Mouse (Mus musculus) embryonic facial prominence, embryonic 12.5 days (tissue): ENCODE results near the gene Gm17018. TPM values are rescaled to one million over a fixed set of nuclear protein-coding genes. Genes with fewer than 3 reads are reported as not detected.

Source experiments
- ATAC-seq: fragments of 200-750 bp; cut with Nextera tagmentation; 2 replicates; pipeline ENCODE4 v1.8.0; 2017; ENCODE audit not compliant: insufficient number of reproducible peaks, insufficient read depth, low FRiP score, low TSS enrichment
- H3K27ac ChIP-seq: fragments of 300-500 bp; sonication (generic); 2 replicates; pipeline ENCODE4 v1.5.1; 2016; ENCODE audit warnings: mild to moderate bottlenecking
- H3K27me3 ChIP-seq: fragments of 300-500 bp; sonication (generic); 2 replicates; pipeline ENCODE4 v1.6.1; 2016; ENCODE audit warnings: mild to moderate bottlenecking, moderate library complexity
- H3K36me3 ChIP-seq: fragments of 300-500 bp; sonication (generic); 2 replicates; pipeline ENCODE4 v1.6.1; 2016; ENCODE audit warnings: mild to moderate bottlenecking
- H3K4me1 ChIP-seq: fragments of 300-500 bp; sonication (generic); 2 replicates; pipeline ENCODE4 v1.6.1; 2016
- H3K4me2 ChIP-seq: fragments of 300-500 bp; sonication (generic); replicated peaks from 2 replicates; pipeline ENCODE4 v1.6.1; 2016; ENCODE audit warnings: mild to moderate bottlenecking, moderate library complexity
- H3K4me3 ChIP-seq: fragments of 300-500 bp; sonication (generic); 2 replicates; pipeline ENCODE4 v1.5.1; 2016; ENCODE audit warnings: mild to moderate bottlenecking
- H3K9ac ChIP-seq: fragments of 300-500 bp; sonication (generic); 2 replicates; pipeline ENCODE4 v1.6.1; 2016; ENCODE audit warnings: mild to moderate bottlenecking, moderate library complexity
- H3K9me3 ChIP-seq: fragments of 300-500 bp; sonication (generic); 2 replicates; pipeline ENCODE4 v1.6.1; 2016; ENCODE audit warnings: mild to moderate bottlenecking, moderate library complexity
- WGBS: fragments of 180-500 bp; shearing (Covaris S2); methylation state at CpG from one replicate; pipeline ENCODE4 v1.1.7; 2016; 5-methylcytosine and 5-hydroxymethylcytosine counted together
- polyA plus RNA-seq: library from polyadenylated mRNA; unstranded; fragments of >200 nt; fragmentation: Nextera tagmentation; extraction: Ambion mirVana; gene quantifications from 2 replicates; pipeline ENCODE4 v1.2.1, GENCODE M21; 2016

Gm17018 gene
- polyA plus RNA-seq, 1 experiment from 2014 or later: 43.8 TPM

GRCm38 (mm10) chr19:45615415-45616213 is 55.2 kb downstream of the Gm17018 start:
- 59% methylated on average over 12 of the region's 12 CpGs for WGBS
- Histone ChIP-seq H3K4me2 (no peak overlapping the region), H3K9ac (no peak overlapping the region), H3K27me3 (no peaks in the 10 kb centered on the region), H3K36me3 (0 out of 2 replicates have a peak, but pooled peaks cover 2% of the 10 kb centered on the region), H3K9me3 (no peaks in the 10 kb centered on the region), H3K4me1 (peaks cover 25% of the 10 kb centered on the region), H3K27ac (no peak overlapping the region), H3K4me3 (no peak overlapping the region)
- no peak for ATAC-seq

DNA sequence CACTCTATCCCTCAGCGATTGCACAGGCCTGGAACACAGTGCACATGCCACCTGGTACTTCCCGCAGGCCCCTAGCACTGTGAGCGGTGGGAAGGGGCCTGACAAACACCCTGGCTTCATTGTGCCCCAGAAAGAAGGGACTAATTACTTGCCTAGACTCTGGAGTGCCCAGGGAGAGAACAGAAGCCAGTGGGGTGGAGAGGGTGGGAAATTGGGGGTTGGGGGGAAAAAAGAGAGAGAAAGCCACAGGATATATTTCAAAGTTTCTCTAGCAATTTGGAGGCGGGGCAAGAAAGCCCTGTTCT is 55.8 kb downstream of the Gm17018 start:
- WGBS: 51% methylated on average over 4 of the region's 4 CpGs
- no peak for ATAC-seq
- no peak overlapping the region for H3K9ac ChIP-seq

GRCm38 (mm10) chr19:45616735-45617134 is 56.3 kb downstream of the Gm17018 start:
- ATAC-seq: no peak
- H3K27me3 ChIP-seq: no peaks in the 10 kb centered on the region
- 34% methylated on average over 7 of the region's 7 CpGs for WGBS
- no peak overlapping the region for H3K27ac ChIP-seq
- H3K36me3 ChIP-seq: 0 out of 2 replicates have a peak, but pooled peaks cover under 1% of the 10 kb centered on the region
- peaks cover 25% of the 10 kb centered on the region for H3K4me1 ChIP-seq
- no peaks in the 10 kb centered on the region for H3K9me3 ChIP-seq
- H3K4me2 ChIP-seq: no peak overlapping the region
- no peak overlapping the region for H3K9ac ChIP-seq
- H3K4me3 ChIP-seq: no peak overlapping the region

More for the DNA sequence above, 55.8 kb downstream of the Gm17018 start:
- no peak overlapping the region for H3K4me3 ChIP-seq
- H3K36me3 ChIP-seq: 0 out of 2 replicates have a peak, but pooled peaks cover 2% of the 10 kb centered on the region
- H3K9me3 ChIP-seq: no peaks in the 10 kb centered on the region
- no peak overlapping the region for H3K4me2 ChIP-seq
- H3K27me3 ChIP-seq: no peaks in the 10 kb centered on the region
- H3K4me1 ChIP-seq: peaks cover 25% of the 10 kb centered on the region
- H3K27ac ChIP-seq: no peak overlapping the region

DNA sequence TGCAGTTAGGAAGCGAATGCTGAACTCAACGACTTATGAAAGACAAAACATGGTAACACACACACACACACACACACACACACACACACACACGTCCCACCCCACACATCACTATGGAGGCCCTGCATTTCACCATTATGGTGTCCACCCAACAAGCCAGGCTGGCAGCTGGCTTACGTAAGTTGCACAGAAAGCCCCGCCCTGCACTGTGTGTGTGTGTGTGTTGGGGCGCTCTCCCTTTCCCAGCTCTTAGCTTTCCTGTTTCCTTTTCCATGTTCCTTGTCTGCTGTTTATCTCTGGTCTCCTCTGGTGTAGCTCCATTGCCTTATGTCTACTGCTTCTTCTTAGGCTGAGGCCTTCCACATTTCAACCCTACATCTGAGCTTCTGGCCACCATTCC is 57.8 kb downstream of the Gm17018 start:
- Histone ChIP-seq H3K27me3 (no peaks in the 10 kb centered on the region), H3K36me3 (no peaks in the 10 kb centered on the region), H3K4me2 (no peak overlapping the region), H3K4me3 (no peak overlapping the region), H3K9ac (no peak overlapping the region), H3K27ac (no peak overlapping the region), H3K9me3 (no peaks in the 10 kb centered on the region), H3K4me1 (peaks cover 25% of the 10 kb centered on the region)
- 92% methylated on average over 6 of the region's 6 CpGs for WGBS
- ATAC-seq: no peak

DNA sequence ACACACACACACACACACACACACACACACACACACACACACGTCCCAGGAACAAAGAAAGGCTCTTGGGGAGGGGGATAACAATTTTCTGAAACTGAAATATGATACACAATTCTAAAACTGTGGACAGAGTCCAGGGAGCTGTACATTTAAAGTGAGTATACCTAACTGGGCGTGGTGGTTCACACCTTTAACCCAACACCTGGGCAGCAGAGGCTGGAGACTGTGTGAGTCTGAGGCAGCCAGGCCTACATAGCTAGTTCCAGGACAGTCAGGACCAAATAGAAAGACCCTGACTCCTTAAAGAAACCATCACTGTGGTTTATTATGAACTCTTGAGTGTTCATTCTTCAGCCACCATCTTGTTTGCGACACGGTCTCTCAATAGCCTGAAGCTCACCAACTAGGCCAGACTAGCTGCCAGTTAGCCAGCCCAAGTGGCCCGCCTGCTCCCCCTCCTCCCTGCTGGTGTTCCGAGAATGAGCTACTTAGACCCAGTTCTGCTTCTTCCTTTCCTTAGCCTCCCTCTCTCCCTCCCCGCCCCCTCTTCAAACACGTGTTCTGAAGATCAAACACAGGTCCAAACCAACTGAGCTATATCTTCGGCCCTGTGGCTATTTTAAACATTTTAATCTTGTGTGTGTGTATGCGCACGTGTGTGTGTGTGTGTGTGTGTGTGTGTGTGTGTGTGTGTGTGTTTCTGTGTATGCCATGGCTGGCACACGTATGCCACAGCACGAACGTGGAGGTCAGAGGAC is 59.5 kb downstream of the Gm17018 start:
- no peaks in the 10 kb centered on the region for H3K27me3 ChIP-seq
- H3K9ac ChIP-seq: no peak overlapping the region
- peaks cover 20% of the 10 kb centered on the region for H3K4me1 ChIP-seq
- no peak overlapping the region for H3K4me2 ChIP-seq
- no peaks in the 10 kb centered on the region for H3K36me3 ChIP-seq
- H3K4me3 ChIP-seq: no peak overlapping the region
- H3K9me3 ChIP-seq: no peaks in the 10 kb centered on the region
- no peak overlapping the region for H3K27ac ChIP-seq
- ATAC-seq: no peak
- 82% methylated on average over 14 of the region's 14 CpGs for WGBS

- no peaks in the 10 kb centered on the region for H3K9me3 ChIP-seq
- no peak overlapping the region for H3K9ac ChIP-seq
- H3K4me1 ChIP-seq: peaks cover 9% of the 10 kb centered on the region
- H3K4me3 ChIP-seq: no peak overlapping the region
- no peaks in the 10 kb centered on the region for H3K27me3 ChIP-seq
- H3K27ac ChIP-seq: no peak overlapping the region
- ATAC-seq: no peak
- H3K4me2 ChIP-seq: no peak overlapping the region
- WGBS: 69% methylated on average over 7 of the region's 7 CpGs
- H3K36me3 ChIP-seq: peaks cover 4% of the 10 kb centered on the region; the same call in 1 of the 2 replicates
Measured at GRCm38 (mm10) chr19:45621061-45621460, 60.6 kb downstream of the Gm17018 start.

GRCm38 (mm10) chr19:45622144-45622543 is 61.7 kb downstream of the Gm17018 start:
- no peak overlapping the region for H3K9ac ChIP-seq
- H3K4me3 ChIP-seq: no peak overlapping the region
- ATAC-seq: no peak
- peaks cover 8% of the 10 kb centered on the region; the same call in 1 of the 2 replicates for H3K36me3 ChIP-seq
- H3K4me1 ChIP-seq: no peaks in the 10 kb centered on the region
- H3K9me3 ChIP-seq: no peaks in the 10 kb centered on the region
- H3K27ac ChIP-seq: no peak overlapping the region
- H3K4me2 ChIP-seq: no peak overlapping the region
- H3K27me3 ChIP-seq: no peaks in the 10 kb centered on the region
- WGBS: 51% methylated on average over 5 of the region's 5 CpGs

DNA sequence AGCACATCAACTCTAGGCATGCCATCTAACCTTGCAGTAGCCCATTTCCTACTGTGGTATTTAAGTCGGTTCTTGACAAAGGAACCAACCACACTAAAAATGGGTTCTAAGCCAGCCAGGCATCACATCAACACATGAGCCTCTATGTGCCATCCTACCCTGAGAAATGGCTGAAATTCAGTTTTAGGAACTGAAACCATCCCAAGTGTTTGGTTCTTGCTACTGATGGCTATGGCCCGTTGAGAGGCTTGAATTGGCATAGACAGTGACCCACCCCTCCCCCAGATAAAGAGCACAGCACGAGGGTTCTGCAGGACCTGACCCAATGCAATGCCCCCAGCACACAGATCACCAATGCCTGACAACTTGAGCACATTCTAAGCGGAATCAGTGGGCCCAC is 63.3 kb downstream of the Gm17018 start:
- Histone ChIP-seq H3K4me3 (no peak overlapping the region), H3K4me1 (no peaks in the 10 kb centered on the region), H3K27ac (no peak overlapping the region), H3K9me3 (no peaks in the 10 kb centered on the region), H3K36me3 (peaks cover 8% of the 10 kb centered on the region; the same call in 1 of the 2 replicates), H3K9ac (no peak overlapping the region), H3K4me2 (no peak overlapping the region), H3K27me3 (no peaks in the 10 kb centered on the region)
- 86% methylated on average over 4 of the region's 4 CpGs for WGBS
- ATAC-seq: no peak

- Histone ChIP-seq H3K27ac (no peak overlapping the region), H3K36me3 (peaks cover 8% of the 10 kb centered on the region; the same call in 1 of the 2 replicates), H3K9ac (no peak overlapping the region), H3K27me3 (no peaks in the 10 kb centered on the region), H3K4me1 (no peaks in the 10 kb centered on the region), H3K4me3 (no peak overlapping the region), H3K9me3 (no peaks in the 10 kb centered on the region), H3K4me2 (no peak overlapping the region)
- WGBS: 31% methylated on average over 3 of the region's 3 CpGs
- ATAC-seq: no peak
Measured at GRCm38 (mm10) chr19:45627036-45627435, 66.6 kb downstream of the Gm17018 start.

DNA sequence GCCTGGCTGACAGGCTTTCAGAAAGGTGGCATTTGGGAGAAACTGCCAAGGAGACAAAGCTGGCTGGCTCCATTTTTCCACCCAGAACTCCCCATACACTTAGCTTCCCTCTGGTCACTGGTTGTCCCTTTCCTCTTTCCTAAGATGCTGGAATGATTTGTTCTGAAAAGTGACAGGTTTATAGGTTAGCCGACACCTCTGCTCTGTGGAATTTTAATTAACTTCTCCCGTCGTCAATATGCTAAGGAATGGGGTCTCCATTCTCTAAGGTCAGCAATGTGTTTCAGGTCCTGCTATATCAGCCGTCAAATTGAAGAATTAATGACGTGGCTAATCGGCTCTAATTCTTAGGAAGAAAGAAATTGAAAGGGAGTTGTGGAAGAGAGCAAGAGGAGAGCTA is 68.2 kb downstream of the Gm17018 start:
- Histone ChIP-seq H3K36me3 (peaks cover 8% of the 10 kb centered on the region), H3K9ac (no peak overlapping the region), H3K27ac (no peak overlapping the region), H3K4me3 (no peak overlapping the region), H3K9me3 (no peaks in the 10 kb centered on the region), H3K4me2 (no peak overlapping the region), H3K4me1 (no peaks in the 10 kb centered on the region), H3K27me3 (no peaks in the 10 kb centered on the region)
- 59% methylated on average over 6 of the region's 6 CpGs for WGBS
- no peak for ATAC-seq

DNA sequence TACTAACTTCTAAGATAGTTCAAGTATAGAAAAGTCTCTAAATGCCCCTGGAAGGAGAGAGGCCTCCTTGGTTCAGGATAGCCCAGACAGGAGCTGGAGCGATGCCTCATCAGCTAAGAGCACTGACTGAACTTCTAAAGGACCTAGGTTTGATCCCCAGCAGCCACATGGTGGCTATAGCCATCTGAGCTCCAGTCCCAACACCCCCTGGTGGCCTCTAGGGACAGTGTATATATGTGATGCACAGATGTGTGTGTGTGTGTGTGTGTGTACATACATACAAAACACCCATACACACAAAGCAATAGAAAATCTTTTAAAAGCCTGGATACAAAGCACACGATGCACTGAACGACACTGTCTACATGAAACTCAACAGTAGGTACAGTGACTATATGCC is 68.8 kb downstream of the Gm17018 start:
- Histone ChIP-seq H3K4me1 (no peaks in the 10 kb centered on the region), H3K4me3 (no peak overlapping the region), H3K9ac (no peak overlapping the region), H3K9me3 (no peaks in the 10 kb centered on the region), H3K27me3 (no peaks in the 10 kb centered on the region), H3K36me3 (peaks cover 8% of the 10 kb centered on the region), H3K4me2 (no peak overlapping the region), H3K27ac (no peak overlapping the region)
- ATAC-seq: no peak
- 97% methylated on average over 3 of the region's 3 CpGs for WGBS
